Mouse (Mus musculus): Measurements from ENCODE around the gene Rgs12.

Gene Rgs12

DNA sequence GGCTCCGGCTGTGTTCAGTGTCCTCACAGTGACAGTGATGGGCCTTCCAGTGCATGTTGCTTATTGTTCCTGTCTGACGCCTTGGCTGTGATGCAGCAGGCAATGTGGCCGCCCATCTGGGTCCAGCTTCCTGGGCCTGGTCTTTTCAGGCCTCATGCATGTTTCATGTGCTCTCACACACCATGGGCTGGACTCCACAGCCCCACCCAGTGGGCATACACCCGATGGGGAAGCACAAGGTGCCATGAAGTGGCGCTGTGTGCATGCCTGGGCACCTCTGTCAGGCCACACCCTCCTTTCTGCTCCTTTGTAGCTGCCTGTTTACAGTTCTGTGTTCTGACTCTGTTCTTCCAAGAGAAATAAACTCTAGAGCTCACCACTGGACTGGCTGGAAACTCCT, 83.8 kb downstream of the Rgs12 start:
- peak; percentile 81 for DNase-seq (ENCODE audit: low spot score)

GRCm38 (mm10) chr5:35033619-35034018, 84.4 kb downstream of the Rgs12 start:
- DNase-seq (ENCODE audit: low spot score), result no peak

DNA sequence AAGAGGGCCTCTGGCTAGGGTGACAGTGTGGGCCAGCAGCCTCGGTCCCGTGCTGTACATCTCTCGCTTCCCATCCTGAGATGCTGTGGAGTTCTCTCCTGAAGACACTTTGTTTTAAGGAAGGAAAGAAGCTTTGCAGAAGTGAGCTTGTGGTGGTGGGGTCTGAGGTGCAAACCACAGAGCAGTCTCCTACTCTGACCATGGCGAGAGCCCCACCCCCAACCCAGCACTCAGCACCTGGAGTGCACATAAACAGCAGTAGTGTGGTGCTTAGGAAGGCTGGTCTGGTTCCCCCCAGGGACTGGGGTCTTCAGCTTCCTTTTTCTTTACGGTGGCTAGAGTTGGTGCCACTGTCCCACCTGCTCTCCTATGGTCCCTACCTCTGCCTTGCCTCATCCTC, 85.9 kb downstream of the Rgs12 start:
- no peak for DNase-seq (ENCODE audit: low spot score)

DNA sequence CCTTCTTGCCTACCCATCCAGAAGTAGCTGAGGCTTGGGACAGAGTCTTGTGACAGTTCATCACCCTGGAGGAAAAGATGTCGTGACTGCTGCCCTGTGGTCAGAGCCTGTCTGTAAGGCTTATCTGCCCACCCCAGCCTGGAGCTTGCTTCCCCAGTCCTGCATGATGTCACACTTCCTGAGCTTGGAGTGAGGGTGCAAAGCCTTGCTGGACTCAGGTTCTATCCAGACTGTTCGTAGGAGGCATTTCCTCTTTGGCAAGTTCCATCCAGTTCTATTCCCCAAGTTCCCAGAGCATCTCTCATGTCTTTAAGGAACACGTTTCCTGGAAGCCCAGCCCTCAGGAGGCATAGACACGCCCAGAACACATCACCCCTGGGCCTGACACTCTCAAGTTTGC, 86.5 kb downstream of the Rgs12 start:
- DNase-seq (ENCODE audit: low spot score), result no peak

GRCm38 (mm10) chr5:35037438-35037837, 88.2 kb downstream of the Rgs12 start:
- DNase-seq (ENCODE audit: low spot score), result peak; percentile 79

DNA sequence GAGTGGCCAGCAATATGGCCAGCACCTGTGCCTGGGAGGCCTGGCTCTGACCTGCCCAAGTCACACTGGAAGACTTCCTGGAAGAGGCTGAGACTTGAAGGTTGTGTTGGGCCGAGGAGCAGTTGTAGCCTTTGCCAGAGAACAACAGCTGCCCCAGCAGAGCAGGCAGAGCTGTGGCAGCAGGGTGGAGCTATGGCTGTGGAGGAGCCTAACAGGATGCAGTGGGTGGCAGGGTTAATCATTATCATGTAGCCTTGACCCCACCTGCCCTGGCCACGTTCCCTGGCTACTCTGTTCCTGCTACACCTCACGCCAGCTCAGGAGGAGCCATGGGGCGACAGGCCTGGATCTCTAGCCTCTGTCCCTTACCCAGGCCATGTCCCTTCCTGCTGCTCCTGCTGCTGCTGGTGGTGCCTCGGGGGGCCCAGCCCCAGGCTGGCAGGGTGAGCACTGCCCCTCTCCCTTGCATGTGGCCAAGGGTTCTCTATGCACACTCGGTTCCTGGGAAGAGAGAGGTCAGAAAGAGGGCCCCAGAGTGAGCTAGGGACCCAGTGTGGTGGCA, 92.1 kb downstream of the Rgs12 start, which contains the start of gene Hgfac:
Hgfac (plus strand) TSS at position 242 of the 562 bp plus-strand sequence.
- peak; percentile 64 for DNase-seq (ENCODE audit: low spot score)

- no peak for DNase-seq (ENCODE audit: low spot score)
Measured at GRCm38 (mm10) chr5:35042431-35043109, 93.3 kb downstream of the Rgs12 start.

- peak; percentile 83 for DNase-seq (ENCODE audit: low spot score)
Measured at GRCm38 (mm10) chr5:35043110-35043451, 93.8 kb downstream of the Rgs12 start.

DNA sequence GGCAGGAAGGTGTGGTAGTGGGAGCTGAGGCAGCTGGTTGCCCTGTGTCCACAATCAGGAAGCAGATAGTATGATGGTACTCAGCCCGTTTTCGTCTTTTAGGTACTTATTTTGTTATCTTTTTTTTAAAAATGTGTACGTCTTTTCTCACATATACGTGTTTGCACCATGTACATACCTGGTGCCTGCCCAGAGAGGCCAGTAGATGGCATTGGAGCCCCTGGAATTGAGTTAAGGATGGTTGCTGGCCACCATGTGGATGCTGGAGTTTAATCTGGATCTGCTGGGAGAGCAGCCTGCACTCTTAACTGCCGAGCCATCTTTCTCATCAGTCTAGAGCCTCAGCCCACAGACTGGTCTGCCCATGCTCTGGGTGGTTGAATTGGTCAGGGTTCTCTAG, 101.3 kb downstream of the Rgs12 start:
- no peak for DNase-seq (ENCODE audit: low spot score)

DNA sequence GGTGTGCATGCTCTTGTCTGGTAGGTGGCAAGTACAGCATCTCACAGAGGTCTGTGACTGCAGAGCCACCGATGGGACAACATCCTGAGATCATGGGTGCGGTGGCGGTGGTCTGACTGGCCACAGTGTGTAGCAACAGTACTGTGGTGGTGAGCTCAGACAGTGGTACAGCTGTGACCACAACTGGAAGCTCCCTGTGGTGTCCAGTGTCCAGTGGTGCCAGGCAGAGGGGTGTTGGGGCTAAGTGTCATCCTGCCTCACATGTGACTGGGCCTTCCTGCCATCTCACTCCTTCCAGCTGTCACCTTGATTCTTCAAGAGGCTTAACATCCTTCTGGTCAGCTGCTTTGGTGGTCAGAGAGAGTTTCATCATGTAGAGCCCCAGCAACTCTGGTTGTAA, 105.4 kb downstream of the Rgs12 start:
- DNase-seq (ENCODE audit: low spot score), result no peak

DNA sequence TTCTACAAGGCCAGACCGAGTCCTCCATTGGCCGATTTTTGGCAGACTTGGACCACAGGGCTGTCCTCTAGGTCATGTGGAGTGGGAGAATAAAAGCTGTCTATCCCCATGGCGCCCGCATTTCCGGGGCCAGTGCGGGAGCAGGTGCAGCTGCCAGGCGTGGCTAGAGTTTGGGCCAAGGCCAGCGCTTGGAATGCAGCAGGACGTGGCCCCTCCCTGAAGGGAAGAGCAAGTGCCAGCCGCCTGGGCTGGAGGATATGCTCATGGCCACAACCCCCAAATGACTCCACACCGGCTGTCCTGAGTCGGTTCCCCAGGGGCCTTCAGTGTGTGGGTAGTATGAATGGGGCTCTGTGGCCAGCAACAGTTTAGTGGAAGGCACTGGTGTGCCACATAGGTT, 105.8 kb downstream of the Rgs12 start:
- peak; percentile 55 for DNase-seq (ENCODE audit: low spot score)

DNA sequence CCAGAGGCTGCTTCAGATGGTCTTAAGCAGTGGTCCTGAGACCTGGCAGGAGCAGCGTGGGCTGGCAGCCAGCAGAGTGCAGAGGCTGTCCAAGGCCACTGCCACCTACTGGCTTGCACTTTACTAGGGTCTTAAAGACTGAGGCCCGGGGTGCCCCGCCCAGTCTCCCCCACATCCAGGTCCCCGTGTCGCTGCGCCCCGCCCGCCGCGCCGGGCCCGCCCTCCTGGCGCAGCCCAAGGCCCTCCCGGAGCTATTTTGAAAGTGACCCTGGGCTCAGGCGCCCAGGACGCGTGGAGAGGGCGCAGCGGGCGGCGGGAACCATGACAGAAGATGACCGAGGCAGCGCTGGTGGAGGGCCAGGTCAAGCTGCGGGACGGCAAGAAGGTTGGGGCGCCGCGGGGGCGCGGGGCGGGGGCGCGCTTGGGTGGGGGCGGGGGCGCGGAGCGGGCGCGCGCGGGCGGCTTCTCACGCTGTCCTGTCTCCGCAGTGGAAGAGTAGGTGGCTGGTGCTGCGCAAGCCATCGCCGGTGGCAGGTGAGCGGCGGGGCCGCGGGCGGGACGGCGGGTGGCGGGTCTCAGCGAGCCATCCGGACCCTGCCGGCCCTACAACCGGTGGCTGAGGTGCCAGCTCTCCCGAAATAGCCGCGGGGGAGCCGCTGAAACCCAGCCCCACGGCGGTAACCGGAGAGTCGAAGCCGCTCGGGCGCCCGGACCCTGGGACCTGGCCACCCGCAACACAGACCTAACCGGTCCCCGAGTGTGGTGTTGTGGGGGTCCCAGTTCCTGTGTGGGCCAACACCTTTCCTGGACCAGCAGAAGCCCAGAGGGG, 107.6 kb downstream of the Rgs12 start, which contains the start of gene Dok7:
Dok7 (plus strand) TSS at position 163 of the 829 bp plus-strand sequence.
- DNase-seq (ENCODE audit: low spot score), result peak; percentile 31

DNA sequence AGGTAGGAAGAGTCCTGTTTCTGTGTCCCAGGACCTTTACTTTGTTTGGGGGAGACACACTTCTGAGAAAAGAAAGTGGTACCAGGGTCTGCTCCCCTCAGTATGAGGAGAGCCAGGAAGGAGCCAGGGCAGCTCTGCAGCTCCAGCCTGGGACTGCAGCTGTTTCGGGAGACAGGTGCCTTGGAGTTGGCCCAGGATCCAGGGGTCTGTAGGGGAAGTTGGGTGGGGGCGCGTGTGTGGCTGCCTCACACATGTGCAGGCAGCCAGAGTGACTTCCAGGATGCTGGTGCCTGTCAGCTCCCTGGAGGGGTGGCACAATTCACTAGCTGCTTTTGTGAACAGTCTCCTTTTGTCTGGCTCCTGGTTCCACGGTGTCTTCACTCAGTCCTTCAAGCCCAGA, 108.3 kb downstream of the Rgs12 start:
- no peak for DNase-seq (ENCODE audit: low spot score)

- DNase-seq (ENCODE audit: low spot score), result no peak
Measured at GRCm38 (mm10) chr5:35058216-35058615, 109.0 kb downstream of the Rgs12 start.

- DNase-seq (ENCODE audit: low spot score), result no peak
Measured at GRCm38 (mm10) chr5:35060098-35060497, 110.9 kb downstream of the Rgs12 start.

DNA sequence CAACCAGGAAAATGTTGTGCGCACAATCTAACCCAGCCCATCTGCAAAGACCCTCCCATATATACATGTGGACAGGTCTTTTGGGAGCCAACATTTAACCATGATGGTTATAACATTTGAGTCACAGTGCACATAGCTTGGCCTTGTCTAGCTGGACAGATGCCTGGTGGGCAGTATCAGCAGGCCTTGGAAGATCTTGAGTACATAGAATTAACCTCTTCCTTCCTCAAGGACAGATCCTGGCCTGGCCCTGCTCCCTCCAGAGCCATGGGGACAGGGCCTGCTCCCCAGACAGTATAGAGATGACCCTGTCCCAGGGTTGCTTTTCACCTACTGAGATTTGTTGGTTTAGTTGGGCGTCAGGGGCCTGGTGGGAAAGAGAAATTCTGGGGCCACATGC, 120.6 kb downstream of the Rgs12 start:
- no peak for DNase-seq (ENCODE audit: low spot score)

DNA sequence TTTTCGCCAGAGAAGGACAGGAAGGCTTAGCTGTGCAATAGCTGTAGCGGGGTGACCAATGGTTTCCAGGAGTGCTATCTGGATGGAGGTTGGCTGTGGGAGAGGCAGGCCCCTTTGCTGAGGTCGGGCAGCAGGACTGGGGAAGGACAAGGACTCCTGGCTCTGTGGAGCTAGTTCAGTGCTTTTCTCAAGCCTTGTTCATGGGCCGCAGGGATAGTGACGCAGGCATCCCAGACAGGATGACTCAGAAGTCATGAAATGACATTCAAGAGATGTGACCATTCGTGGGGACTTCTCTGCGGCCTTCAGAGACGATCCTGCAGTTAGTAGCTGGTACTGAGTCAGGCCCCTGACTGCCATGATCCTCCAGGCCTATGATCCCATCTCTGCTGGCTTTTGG, 121.1 kb downstream of the Rgs12 start:
- no peak for DNase-seq (ENCODE audit: low spot score)

DNA sequence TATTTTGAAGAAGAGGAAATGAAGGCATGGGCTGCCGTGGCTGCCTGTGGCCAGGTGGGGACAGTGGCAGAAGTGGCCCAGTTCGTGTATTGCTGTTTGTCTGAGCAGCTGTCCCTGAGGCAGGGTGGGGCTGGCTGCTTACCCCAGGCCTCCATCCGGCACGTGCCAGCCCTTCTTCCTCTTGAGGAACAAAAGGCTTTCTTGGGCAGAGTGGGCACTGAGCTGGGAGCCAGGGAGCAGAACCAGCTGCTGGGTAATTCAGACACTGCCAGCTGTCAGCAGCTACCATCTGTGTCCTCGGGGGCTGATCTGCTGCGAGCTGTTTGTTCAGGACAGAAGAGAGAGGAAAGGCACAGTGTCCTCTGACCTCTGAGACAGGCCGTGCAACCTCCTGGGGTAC, 121.7 kb downstream of the Rgs12 start:
- DNase-seq (ENCODE audit: low spot score), result no peak

DNA sequence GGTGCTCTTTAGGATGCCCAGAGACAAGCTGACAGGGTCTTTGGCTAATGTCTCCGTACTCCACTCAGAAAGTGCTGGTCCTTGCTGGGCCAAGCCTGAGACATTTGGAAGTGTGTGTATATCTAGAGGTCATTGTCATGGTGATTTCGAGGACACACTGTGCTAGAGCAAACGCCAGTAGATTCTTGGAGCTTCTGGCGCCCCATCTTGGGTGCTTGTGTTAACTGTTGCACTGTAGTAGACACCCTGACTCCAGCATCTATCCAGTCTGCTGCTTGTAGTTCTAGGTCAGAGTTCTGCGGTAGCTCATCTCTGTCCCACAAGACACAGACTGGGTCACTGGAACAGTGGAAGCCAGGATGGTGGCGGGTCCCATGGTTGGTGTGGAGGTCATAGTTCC, 122.6 kb downstream of the Rgs12 start:
- no peak for DNase-seq (ENCODE audit: low spot score)

DNA sequence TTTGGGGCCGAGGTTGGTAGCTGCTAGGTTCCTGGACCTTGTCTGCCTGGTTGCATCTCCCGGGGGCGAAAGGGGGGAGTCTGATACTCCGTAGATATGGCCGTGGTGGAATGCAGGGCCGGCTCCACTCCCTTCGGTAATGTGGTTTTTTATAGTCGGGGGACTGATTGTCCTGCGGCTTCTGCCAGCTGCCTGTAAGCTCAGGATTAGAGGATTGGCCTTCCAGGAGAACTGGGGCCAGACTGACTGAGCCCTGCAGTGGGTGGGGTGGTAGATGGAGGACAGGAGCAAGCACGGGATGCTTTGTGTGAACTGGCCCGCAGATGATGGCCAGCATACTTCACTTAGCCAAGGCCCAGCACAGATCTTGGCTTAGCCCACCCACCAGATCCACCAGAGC, 124.0 kb downstream of the Rgs12 start:
- DNase-seq (ENCODE audit: low spot score), result no peak

- peak; percentile 47 for DNase-seq (ENCODE audit: low spot score)
Measured at GRCm38 (mm10) chr5:35073992-35074391, 124.7 kb downstream of the Rgs12 start.

DNA sequence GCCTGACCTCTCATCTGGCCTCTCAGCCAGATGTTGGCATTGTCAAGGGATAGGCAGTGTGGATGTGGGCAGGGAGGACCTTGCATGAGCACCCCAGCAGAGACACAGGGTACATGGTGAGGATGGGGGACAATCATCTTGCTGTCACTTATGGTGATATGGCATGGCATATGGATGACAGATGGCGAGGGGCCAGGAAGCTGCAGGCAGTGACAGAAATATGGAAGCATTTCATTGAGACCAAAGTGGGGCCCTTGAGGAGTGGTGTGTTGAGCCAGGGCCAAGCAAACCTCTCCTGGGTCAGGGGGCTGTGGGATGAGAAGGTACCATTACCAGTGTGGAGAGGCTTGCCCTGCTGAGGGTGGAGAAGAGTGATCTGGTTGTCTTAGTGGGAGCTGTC, 127.1 kb downstream of the Rgs12 start:
- no peak for DNase-seq (ENCODE audit: low spot score)

GRCm38 (mm10) chr5:35079101-35079500, 129.9 kb downstream of the Rgs12 start:
- no peak for DNase-seq (ENCODE audit: low spot score)
